Mouse (Mus musculus): ENCODE measurements at regions not wholly inside any gene's neighbourhood (a gene's known extent, or its start where the extent isn't known, plus 50 kb on each side); places are given as distances from the start of the nearest gene placed in this dataset.

- in situ Hi-C loops (cut with MboI, MseI) = no loop called here
These were observed 372.5 kb upstream of the Kcnab2 start for GRCm38 (mm10) chr4:152850147-152850546.

- in situ Hi-C loops (cut with MboI, MseI) = no loop called here
These were observed 358.4 kb upstream of the Kcnab2 start for GRCm38 (mm10) chr4:152836080-152836479.

DNA sequence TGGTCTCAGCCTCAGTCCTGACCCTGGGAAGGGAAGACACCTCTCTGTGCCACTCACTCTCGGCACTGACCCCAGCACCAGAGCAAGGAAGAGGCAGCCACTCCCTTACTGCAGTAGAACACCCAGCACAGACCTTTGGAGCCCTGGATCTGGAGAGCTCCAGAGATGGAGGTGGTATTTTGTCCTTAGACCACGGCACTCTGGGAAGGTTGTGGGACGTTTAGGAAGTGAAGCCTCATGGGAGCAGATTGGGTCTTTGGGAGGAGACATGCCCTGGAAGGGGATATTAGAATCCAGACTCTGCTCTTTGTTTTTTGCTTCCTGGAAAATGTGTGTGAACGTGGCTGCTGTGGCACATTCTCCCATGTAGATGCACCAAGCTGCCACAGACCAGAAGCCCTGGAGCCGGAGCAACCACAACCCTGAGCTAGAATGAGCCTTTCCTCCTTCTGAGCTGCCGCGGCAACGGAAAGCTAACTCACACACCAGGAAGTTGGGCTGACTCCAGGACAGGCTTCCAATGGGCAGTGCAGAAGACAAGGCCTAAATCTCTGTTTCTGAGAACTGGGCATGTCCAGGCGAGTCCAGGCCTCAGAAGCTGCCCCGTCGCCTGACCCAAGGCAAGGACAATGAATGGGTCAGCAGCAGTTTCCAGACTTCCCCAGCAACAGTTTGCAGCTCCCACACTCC lies 356.9 kb upstream of the Kcnab2 start:
- in situ Hi-C loops (cut with MboI, MseI) = no loop called here

DNA sequence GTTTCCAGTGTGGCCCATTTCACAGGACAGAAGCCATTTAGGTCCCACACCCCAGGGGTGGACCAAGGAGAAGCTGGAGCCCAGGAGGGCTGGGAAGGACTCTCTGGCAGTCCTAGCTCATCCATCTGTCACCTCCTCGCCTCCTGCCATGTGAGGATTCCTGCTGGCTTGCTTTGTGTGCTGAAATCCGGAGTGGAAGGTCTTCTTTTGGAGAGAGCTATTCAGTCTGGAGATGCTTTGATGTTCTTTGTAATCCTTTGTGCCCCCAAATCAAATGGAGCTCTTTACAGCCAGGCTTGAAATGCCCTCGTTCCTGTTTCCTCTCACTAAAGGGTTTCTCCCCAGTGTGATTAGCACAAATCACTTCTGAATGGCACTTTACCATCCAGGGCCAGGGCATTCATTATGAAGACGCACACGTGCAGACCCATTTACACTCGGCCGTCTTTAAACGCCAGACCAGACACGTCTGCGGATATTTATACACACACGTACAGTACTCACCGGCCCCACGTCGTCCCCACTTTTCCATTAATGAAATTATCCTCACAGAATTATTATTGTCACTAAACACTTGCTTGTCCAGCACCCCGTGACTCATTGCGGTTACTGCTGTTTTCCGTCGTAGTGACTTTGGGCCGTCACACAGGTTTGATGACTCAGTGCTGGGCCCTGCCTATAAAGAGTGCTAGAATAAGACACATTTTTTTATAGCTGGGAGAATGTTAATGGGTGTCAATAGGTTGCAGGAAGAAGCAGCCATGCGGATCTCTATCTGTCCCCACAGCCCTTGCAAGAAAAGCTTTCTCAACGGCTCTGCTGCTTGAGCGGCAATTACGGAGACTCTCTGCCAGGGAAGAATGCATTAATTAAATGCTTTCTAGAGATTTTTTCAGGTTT lies 356.0 kb upstream of the Kcnab2 start:
- in situ Hi-C loops (cut with MboI, MseI) = no loop called here

- in situ Hi-C loops (cut with MboI, MseI) = no loop called here
These were observed 355.2 kb upstream of the Kcnab2 start for GRCm38 (mm10) chr4:152832757-152833363.

- in situ Hi-C loops (cut with MboI, MseI) = no loop called here
These were observed 347.5 kb upstream of the Kcnab2 start for GRCm38 (mm10) chr4:152825185-152825584.

- in situ Hi-C loops (cut with MboI, MseI) = no loop called here
These were observed 338.6 kb upstream of the Kcnab2 start for GRCm38 (mm10) chr4:152816139-152816757.

DNA sequence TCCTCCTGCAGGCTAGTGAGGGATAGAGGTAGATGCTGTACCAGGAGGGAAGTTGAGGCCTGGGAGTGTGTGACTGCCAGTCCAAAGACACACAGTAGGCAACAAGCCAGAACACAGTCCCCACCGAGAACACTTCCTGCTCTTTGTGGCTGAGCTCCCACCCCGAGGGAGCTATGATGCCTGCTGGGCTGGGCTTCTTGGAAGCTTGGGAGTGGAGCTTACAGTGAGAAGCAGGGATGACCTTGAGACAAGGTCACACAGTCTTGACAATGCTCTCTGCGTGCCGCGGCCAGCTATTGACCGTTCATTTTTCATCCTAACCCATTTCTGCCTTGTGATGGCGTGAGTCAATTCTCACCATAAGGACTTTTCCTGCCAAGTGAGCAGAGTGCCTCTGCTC lies 328.9 kb upstream of the Kcnab2 start:
- in situ Hi-C loops (cut with MboI, MseI) = no loop called here

DNA sequence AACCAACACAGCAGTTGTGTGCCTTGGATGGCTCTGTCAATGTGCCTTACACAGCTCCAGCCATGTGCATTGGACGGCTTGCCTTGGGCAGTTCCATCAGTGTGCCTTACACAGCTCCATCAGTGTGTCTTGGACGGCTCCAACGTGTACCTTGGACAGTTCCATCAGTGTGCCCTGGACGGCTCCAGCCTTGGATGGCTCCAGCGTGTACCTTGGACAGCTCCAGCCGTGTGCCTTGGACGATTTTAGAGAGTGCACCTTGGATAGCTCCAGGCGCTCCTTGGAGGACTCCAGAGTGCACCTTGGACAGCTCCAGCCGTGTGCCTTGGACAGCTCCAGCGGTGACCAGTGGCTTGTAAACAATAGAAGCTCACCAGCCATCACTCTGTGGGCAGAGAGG lies 321.7 kb upstream of the Kcnab2 start:
- in situ Hi-C loops (cut with MboI, MseI) = no loop called here

- in situ Hi-C loops (cut with MboI, MseI) = no loop called here
These were observed 310.8 kb upstream of the Kcnab2 start for GRCm38 (mm10) chr4:152788431-152788830.

- in situ Hi-C loops (cut with MboI, MseI) = no loop called here
These were observed 307.3 kb upstream of the Kcnab2 start for GRCm38 (mm10) chr4:152784972-152785371.

DNA sequence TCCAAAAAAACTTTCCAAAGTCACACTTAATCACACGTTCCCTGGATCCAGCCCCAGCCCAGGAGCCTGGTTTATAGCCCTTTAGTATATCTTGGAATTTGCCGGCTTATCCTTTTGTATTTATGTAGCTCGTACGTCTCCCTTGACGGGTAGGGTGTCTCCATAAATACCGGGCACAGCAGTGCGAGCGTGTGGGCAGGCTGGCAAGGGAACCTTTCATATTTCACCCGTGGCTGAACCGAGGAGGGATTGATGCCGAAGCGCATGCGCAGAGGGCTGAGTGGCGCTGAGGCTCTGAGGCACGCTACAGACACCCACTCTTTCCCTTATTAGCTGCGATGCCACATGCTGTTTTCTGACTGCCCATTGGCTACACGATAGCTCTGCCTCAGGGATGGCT lies 301.9 kb upstream of the Kcnab2 start:
- in situ Hi-C loops (cut with MboI, MseI) = no loop called here

GRCm38 (mm10) chr4:152775801-152776200 lies 298.1 kb upstream of the Kcnab2 start:
- in situ Hi-C loops (cut with MboI, MseI) = no loop called here

DNA sequence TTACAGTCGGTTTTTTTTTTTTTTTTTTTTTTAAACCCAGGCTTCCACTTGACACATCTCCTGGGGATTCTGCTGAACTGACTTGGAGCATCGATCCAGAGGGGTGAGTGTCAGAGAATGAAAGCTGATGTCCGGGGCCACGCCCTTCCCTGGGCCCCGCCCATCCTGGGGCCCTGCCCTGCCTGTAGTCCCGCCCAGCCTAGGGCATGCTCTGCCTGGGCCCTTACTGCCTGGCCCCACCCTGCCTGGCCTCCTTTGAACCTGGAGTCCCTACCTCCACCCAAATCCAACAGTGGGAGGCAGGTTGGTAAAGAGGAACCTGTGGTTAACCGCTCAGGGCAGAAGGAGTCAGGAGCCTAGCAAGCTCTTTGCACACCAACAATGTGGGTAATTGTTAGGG lies 293.7 kb upstream of the Kcnab2 start:
- in situ Hi-C loops (cut with MboI, MseI) = no loop called here

GRCm38 (mm10) chr4:152767372-152767771 lies 289.7 kb upstream of the Kcnab2 start:
- in situ Hi-C loops (cut with MboI, MseI) = no loop called here

DNA sequence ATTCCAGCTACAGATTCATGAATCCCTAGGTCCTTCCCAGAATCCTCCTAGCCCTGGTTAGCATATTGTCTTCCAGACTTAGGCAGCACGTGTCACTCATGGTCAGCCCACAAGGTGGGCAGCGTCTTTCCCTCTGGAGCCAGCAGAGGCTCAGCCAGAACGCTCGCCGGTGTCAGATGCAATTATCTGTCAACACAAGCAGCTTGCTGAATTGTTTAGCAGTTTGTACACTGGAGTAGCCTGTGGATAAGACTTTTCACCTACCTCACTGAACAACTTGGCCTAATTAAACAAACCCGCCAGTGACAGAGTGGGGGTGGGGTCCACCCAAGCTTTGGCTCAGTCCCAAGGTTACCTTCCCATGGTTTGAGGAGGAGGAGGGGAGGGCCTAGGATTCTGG lies 285.4 kb upstream of the Kcnab2 start:
- in situ Hi-C loops (cut with MboI, MseI) = no loop called here

DNA sequence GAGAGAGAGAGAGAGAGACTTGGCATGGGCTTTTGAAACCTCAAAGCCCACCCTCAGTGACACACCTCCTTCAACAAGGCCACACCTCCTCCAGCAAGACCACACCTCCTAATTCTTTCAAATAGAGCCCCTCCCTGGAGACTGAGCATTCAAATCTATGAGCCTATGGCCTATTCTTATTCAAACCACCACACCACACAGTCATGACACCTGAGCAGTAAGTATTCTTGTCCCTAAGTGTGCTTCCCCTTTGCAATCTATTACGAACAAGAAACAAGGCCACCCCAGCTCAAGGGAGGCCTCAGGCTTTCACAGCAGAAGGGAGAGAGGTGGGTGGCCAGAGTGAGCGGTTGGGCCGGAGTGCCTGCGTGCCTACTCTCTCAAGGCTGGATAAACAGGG lies 284.9 kb upstream of the Kcnab2 start:
- in situ Hi-C loops (cut with MboI, MseI) = no loop called here

- in situ Hi-C loops (cut with MboI, MseI) = no loop called here
These were observed 279.5 kb upstream of the Kcnab2 start for GRCm38 (mm10) chr4:152757191-152757590.

DNA sequence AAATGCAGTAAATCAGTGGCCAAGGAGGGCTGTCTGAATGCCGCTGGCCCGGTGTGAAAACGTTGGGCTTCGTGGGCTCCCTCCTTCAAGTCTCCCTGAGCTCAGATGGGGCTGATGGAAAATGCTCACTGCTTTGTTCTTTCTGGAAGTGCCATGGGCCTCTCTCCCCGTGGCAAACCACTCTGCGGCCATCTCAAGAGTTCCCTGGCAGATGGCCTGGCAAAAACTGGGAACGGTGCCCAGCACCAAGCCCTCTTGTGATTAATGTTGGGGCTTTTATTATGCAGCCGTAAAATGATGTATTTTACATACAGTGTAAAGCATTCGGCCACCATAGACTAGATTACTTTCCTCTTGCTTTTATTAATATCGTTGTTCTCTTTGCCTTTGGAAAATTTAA lies 278.9 kb upstream of the Kcnab2 start:
- in situ Hi-C loops (cut with MboI, MseI) = no loop called here

GRCm38 (mm10) chr4:152755756-152756155 lies 278.1 kb upstream of the Kcnab2 start:
- in situ Hi-C loops (cut with MboI, MseI) = no loop called here

DNA sequence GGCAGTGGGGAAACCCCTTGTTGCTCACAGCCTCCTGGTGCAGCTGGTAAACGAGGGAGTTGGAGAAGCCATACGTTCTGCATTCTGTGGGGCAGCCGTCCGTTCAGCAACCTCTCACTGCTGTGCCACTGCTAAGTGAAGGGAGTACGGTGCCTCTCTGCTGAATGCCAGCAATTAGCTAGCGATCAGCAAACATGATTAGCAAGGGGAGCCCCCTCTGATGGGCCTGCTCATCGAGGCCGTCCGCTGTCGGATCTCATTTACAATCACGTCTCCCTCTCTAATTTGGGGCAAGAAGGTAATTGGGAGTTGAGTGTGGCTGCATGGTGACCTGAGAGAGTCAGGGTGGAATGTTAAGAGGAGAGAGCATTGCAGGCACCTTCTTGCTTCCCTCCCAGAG lies 266.7 kb upstream of the Kcnab2 start:
- in situ Hi-C loops (cut with MboI, MseI) = no loop called here

DNA sequence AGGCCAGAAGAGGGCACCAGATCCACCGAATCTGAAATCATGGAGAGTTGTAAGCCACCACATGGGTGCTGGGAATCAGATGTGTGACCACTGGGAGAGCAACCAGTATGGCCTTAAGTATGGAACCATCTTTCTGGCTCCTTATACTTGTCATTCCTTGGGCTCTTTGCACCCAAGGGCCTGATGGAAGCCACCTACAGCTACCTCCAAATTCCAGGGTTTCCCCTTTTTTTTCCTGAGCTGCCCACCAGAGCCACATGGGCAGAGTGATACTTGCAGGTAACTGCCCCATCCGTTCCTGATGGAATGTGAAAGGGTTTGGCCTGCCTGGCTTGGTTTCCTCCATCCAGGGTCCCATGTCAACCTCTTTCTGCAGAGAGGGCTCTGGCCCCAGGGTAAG lies 255.3 kb upstream of the Kcnab2 start:
- in situ Hi-C loops (cut with MboI, MseI) = no loop called here

Data from T-helper 1 cell (primary cell).